Mouse (Mus musculus) mouse trophoblast stem cell (cell line): ENCODE data around the gene Hcn2.
"Not testable (repeated sequence)": the region's sequence is repeated elsewhere in the genome, so short reads cannot be mapped to it uniquely, and the experiment has no call there.

Source experiments
- in situ Hi-C, 2 experiments: fragments of 300-500 bp; cut with MseI, MboI; formaldehyde crosslinking; loops; 2 replicates in 1 of 2; 3 replicates in 1 of 2; pipeline ENCODE4 v1.15.1; 2025

Hcn2 gene

DNA sequence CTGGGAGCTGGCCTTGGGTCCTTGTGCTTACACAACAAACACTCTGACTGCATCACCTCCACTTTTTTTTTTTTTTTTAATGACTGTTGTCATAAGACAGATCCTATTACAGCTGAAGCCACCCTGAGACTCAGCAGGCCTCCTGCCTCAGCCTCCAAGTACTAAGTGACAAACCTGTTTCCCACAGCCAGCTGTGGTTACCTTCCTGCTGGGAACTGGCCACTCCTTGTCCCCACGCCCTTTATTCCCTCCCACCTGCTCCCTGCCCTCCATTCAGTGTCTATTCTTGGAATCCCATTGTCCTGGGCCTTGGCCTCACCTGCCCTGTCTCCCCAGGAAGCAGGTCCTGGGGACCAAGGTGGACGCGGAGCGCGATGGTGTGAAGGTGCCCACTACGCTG is 28.9 kb upstream of the Hcn2 start:
- in situ Hi-C loops, result no loop called here

DNA sequence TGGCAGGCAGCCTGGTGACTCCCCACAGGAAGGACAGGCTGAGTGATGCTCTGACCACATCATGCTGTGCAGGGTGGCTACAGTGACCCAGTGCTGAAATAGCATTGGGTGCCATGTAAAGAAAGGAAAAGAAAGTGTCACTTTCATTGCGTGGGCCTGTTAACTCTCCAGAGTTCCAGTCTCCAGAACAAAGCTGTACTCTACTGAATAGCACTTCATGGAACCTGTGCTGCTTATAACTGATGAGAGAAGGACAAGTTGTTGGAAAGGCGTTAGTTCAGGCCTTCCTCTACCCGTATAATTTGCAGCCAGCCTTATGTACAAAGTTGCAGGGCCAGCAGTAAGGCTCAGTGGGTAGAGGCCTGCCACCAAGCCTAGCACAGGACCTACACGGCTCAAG is 27.7 kb upstream of the Hcn2 start, which contains the start of gene Gzmm:
Gene Gzmm, plus strand, starts transcription at position 301 of the 400 bp plus-strand sequence.
- in situ Hi-C loops, result no loop called here

DNA sequence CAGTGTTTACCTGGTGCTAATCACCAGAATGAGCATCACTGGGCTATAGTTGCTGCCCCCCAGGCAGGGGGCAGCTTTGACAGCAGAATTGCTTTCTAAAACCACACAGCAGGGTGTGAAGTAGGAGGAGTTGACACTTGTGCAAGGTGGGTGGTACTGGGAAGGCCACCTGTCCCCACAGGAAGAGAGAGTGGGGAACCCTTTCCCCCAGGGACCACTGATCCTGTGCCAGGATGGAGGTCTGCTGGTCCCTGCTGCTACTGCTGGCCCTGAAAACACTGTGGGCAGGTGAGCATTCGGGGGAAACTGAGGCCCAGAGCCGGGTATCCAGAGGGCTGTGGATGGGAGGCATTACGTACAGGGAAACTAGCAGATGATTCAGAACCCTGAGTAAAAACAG is 27.3 kb upstream of the Hcn2 start:
- in situ Hi-C loops, result no loop called here

DNA sequence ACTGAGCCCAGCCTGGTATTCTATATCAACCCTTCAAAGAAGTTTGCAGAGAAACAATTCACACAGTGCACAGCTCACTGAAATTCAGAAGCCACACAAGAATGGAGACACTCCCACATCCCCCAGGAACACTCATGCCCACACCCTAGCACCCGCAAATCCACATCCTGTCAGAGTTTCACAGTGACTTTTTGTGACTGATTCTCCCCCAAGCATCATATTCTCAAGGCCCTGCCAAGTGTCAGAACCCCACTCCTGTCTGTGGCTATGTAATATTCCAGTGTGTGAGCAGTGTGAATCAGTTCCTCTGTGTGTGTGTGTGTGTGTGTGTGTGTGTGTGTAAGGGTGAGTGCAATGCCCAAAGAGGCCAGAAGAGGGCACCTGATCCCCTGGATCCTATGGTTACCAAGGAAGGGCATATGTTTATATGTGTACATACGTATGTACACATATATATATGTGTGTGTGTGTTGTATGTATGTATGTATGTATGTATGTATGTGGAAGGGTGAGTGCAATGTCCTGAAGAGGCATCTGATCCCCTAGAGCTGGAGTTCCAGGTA is 24.4 kb upstream of the Hcn2 start:
- in situ Hi-C loops, result no loop called here

DNA sequence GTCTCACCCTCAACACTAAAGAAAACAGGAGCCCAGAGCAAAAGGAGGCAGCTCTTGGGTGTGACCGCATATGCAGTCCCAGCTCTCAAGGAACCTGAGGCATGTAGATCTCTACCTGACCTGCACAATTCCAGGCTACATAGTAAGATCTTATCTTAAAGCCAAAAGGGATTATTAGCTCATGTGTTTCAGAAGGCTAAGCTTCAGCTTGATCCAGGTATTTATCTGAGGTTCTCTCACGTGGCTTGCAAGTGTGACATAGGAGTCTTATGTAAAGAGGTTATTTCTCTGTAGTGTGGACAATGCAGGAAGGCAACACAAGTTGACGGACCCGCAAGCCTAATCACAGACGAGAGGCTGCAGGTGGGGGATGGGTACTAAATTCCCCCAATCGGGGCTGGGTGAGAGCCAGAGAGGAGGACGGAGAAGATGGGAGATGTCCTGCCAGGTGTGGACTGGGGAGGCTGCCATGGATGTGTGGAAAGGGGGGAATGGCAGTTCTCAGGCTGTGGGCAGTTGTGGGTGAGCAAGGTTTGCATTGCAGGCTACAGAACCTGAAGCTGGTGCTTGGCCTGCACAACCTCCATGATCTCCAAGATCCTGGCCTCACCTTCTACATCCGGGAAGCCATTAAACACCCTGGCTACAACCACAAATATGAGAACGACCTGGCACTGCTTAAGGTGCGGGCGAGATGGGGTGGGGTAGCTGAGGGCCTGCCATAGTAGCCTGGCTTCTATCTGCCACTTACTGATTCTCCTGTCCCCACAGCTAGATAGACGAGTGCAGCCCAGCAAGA is 22.7 kb upstream of the Hcn2 start:
- in situ Hi-C loops, result no loop called here

DNA sequence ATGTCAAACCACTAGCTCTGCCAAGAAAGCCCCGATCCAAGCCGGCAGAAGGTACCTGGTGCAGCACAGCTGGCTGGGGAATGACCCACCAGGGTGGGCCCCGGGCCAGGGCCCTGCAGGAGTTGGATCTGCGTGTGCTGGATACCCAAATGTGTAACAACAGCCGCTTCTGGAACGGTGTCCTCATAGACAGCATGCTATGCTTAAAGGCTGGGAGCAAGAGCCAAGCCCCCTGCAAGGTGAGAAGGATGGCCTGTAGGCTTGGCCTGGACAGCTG is 22.1 kb upstream of the Hcn2 start:
- in situ Hi-C loops, result no loop called here

DNA sequence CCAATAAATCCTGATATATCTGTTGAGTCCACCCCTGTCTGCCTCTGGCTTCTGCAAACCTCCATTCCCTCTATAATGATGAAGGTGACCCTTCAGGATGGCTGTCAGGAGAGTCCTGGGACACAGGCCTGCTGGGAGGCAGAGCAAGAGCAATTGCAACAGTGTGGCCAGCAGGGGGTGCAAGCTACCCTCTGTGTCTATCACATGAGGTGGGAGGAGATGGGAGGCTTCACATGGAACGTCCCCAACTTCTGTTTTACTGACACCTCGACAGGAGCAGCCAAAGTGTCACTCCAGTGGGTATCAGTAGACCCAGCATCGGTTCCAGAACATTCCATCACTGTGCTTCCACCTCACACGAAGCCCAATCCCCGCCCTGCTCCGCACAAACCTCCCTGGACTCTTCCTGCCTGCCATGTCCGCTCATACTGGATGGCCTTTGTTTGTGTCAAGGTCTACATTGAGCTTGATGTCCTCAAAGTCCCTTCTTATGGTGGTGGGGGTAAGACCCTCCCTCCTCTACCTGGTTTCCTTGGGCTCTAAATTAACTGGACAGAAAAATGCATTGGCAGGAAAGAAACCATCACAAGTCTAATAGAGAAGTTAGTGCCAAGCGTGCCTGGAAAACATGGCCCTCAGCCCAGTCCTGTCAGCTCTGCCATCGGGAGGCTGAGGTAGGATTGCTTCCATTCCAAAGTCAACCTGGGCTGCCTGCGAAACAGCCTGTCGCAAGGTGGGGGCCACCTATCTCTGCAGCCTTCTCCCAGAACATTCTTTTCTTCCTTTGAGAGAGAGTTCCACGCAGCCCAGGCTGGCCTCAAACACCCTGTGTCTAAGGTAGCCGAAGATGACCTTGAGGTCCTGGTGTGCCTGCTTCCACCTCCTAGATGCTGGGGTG is 21.0 kb upstream of the Hcn2 start:
- in situ Hi-C loops, result no loop called here

DNA sequence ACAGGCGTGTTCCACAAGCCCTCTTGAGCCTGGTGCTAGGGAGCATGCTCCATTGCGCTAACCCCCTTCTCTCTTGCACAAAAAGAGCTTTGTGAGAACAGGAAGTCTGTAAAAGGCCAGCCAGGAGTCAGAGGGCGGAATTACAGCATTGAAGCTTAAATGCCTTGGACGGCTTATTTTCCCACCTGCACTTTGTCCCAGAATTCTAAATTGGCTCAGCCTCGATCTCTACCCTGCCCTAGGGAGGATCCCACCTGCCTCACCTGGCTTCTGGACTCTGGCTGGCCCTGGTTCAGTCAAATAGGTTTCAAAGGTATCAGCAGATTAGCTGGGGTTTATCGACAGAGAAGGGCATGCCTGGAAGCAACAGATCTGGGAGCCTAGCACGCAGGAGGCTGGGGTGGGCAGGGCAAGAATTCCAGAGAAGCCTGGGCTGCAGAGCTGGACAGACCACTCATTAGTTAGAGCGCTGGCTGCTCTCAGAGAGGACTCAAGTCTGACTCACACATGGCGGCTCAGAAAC is 20.2 kb upstream of the Hcn2 start:
- in situ Hi-C loops, result no loop called here

DNA sequence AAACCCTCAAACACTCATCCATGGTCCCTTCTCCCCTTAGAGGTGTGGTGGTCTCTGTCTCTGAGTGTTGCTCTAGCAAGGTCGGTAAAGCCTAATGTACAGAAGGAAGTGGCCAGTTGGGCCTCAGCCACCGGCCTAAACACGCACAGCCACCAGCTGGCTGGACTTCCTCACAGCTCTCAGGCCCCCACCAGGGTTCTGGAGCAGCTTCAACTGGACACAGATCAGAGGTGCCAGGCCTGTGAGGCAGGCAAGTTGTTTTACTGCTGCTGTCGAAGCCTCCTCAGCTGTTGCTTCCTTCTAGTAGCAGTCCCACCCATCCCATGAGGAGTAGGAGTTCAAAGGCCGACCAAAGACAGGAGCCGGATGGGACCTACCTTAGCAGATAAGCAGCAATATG is 18.5 kb upstream of the Hcn2 start:
- in situ Hi-C loops, result no loop called here

DNA sequence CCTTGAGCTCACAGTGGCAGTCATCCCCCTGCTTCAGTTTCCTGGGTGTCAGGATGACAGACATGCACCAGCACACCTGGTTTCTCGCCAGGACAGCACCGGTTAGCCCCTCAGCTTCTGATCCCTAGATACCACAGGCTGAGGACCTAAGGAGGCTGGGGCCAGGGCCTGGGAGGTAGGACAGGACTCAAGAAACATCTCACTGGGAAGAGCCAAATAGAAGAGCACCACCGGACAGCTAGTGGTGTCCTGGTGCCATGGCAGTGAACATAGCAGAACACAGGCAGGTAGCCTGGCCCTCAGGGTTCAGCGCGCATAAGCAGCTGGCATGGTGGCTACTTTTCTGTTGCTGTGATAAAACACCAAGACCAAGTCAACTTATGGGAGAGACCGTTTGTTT is 18.0 kb upstream of the Hcn2 start:
- in situ Hi-C loops, result no loop called here

DNA sequence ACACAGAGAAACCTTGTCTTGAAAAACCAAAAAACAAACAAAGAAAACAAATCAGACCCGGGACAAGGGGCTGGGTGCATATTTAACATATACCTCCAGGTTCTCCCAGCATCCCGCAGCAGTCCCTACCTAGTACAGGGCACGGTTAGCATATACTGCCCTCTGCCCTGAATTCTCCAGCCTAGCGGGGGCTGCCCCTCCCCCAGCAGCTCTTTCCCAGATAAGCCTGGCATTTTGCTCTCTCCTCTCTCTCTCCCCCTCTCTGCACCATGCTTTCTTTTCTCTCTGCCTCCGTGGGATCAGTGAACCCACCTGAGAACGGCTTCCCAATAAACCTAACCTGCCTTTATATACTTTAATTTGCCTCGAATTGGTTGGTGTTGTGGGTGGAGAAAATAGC is 15.8 kb upstream of the Hcn2 start:
- in situ Hi-C loops, result no loop called here

DNA sequence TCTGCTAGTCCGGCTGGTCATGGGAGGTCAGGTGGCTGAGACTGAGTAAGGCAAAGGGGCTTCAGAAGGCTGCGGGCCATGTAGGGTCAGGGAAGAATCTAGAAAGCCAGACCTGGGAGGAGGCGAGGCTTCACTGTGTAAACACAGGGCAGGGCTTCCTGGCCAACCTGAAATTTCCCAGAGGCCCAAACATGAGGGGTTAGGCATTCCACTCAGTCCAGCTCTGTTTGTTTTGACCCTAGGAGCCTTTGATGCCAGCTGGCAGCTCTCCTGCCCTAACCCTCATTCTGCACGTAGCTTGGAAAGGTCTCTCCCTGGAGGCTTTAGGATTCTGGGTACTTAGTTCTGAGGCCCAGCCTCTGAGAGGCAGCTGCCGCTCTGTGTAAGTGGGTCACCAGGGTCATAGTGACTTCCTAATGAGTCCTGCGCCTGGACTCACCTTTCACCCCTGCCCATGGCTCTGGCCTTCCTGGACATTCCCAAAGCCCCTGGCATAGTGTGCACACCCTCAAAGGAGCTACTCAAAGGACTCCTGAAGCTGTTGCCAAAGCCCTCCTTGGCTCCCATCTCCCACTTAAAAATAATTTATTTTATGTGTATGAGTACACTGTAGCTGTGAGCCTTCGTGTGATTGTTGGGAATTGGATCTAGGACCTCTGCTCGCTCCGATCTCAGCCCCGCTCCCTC is 14.8 kb upstream of the Hcn2 start:
- in situ Hi-C loops, result no loop called here

DNA sequence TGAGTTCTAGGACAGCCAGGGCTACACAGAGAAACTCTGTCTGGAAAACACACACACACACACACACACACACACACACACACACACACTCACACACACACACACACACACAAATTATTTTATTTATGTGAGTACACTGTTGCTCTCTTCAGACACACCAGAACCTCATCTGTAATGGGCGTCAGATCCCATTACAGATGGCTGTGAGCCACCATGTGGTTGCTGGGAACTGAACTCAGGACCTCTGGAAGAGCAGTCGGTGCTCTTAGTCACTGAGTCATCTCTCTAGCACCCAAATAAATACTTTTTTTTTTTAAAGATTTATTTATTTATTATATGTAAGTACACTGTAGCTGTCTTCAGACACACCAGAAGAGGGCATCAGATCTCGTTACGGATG is 13.5 kb upstream of the Hcn2 start:
- in situ Hi-C loops, result not testable (repeated sequence)

DNA sequence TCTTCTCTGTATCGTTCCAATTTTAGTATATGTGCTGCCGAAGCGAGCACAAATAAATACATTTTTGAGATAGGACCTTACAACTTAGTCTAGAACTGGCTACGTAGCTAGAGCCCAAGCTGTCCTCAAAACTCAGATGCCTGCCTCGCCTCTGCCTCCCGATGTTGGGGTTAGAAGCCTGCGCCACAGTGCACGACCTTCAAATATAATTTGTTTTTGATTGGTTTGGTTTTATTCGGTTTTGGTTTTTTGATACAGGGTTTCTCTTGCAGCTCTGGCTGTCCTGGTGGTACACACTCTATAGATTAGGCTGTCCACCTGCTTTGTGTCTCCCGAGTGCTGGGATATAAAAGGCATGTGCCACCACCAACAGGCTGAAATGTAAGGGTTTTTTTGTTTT is 12.9 kb upstream of the Hcn2 start:
- in situ Hi-C loops, result no loop called here

DNA sequence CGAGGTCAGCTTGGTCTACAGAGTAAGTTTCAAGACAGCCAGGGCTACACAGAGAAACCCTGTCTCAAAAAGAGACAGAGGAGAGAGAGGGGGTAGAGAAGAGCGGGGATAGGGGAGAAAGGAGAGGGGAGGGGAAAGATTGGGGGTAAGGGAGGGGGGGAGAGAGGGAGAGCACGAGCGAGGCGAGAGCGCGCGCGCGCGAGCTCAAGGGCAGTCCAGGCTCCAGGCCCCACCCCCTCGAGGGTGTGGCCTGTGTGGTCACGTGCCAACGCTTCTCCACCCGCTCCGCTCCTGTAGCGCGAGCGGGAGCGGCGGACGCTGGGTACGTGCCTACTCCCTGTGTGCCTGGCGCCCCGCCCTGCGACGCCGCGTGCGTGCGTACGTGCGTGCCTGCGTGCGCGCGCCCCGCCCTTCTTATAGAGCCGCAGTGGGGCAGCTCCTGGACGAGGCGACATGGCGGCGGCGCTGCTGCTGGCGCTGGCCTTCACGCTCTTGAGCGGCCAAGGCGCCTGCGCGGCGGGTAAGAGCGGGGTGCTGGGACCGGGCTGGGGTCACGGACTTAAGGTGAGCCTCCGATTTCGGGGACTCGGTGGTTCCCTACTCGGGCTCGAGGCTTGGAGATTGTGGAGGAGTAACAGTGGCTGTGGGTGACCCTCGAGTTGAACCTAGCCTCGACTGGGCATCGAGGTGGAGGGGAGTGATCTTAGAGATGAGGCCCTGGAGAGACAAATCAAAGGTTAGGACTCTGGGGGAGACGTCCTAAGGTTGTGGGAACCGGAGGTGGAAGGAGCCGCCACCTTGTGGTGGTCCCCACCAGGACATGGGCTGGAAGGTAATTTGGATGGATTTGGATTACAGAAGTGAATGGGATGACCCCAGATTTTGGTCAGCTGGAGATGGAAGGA is 12.1 kb upstream of the Hcn2 start, which contains the start of gene Bsg:
Gene Bsg, plus strand, starts transcription at position 427 of the 905 bp plus-strand sequence.
- in situ Hi-C loops, result no loop called here

DNA sequence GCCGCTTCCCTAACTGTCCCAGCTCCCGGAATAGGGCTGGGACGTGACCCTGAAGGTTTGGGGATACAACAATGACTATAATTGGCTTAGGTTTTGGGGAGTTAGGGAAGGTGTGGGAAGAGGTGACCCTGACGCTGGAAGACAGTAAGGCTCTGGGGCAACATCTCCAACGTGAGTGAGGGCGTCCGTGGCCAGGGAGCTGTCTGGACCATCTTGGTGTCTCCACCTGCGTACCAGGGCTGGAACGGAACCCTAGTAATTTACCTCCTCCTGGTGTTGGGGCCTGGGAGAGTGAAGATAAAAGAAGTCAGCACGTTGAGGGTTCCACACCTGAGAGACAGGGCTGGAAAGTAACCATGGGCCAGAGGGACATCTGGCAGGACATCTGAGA is 11.5 kb upstream of the Hcn2 start:
- in situ Hi-C loops, result no loop called here

DNA sequence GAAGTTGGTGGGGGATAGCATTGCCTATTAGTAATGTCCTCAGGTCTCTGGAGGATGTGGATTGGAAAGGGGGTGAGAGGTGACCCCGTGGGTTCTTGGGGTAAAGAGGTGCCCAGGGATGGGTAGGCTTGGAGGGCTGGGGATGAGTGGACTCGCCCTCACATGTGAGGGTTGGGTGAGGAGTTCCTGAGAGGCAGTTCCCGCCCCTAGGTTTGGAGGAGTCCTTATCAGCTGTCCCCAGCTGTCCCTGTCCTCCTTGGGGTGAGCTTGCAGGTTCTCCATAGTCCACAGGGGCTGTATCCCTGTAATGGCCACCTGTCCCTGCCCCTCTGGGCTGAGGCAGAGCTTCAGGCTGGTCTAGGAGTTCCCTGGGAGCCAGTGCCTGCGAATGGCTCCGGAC is 10.5 kb upstream of the Hcn2 start:
- in situ Hi-C loops, result no loop called here

DNA sequence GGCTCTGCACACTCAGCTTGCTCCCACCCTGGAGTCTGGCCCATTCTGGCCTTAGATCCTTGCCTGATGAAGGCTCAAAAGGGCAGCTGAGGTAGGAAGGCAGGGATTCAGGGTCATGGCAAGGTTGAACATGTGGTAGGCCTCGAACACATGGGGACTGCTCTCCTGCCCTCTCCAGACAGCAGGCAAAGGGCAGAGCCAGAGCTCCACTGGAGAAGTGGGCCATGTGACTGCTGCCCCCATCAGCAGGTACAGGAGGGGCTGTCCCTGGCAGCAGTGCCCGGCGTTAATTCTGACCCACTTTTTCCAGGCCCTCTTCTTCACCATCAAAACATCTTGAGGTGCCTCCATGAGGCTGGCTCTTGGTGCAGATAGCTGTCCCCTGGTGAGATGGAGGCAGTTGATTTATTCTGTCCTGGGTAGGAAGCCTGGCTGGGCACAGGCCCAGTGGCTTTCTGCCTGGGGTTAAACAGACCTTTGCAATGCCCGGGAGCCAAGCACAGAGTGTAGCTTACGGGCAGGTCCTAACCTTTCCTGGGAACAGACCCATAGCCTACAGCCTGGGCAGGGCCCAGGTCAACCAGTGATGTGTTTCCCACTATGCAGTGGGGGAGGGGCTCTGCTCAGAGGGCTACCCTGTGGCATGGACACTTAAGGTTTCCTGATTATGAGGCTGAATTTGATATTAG is 9.9 kb upstream of the Hcn2 start:
- in situ Hi-C loops, result no loop called here

DNA sequence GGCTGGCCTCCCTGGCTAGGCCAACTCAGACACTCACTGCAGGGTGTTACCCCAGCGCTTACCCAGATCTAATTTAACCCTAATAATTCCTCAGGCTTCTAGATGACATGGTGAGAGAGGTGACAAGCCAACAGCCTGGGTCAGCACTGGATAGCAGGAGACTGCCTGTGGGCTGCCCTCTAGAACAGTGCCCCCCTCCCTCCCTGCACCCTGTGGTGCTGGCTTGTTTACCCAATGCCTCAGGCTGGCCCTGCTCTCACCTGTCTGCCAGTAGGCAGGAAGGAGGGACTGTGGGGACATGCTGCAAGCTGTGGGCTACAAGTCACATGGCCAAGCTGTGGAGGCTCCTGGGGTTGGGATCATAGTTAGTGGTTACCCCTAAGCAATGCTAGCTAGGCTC is 9.3 kb upstream of the Hcn2 start:
- in situ Hi-C loops, result no loop called here

DNA sequence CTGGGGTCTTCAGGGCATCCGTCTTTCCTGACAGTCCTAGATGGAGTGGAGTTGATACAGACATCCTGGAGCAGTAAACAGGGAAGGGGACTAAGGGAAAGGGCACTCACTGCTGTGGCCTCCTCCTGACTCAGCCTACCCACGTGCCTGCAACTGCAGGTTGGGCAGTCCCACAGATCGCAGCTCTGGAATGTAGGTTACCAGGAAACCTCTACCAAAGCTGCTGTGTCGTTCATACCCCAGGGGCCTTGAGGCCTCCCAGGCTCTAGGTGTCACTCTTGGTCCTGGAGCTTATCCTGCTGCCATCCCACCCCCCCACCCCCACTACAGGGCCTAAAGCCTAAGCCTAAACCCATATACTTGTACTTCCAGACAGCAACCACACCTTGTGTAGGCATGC is 8.7 kb upstream of the Hcn2 start:
- in situ Hi-C loops, result no loop called here
